Mouse (Mus musculus) megakaryocyte, embryonic 14.5 days (primary cell): ENCODE results near the gene Pdk1.

Source experiments
- FLI1 ChIP-seq: IDR thresholded peaks from 2 replicates; pipeline ENCODE4 v1.6.1; 2012; ENCODE audit warnings: low read length, inconsistent platforms, mixed read lengths
- GATA1 ChIP-seq: IDR thresholded peaks from 3 replicates; pipeline ENCODE4 v1.6.1; 2012; ENCODE audit warnings: mixed read lengths, low read length, inconsistent platforms, borderline replicate concordance

DNA sequence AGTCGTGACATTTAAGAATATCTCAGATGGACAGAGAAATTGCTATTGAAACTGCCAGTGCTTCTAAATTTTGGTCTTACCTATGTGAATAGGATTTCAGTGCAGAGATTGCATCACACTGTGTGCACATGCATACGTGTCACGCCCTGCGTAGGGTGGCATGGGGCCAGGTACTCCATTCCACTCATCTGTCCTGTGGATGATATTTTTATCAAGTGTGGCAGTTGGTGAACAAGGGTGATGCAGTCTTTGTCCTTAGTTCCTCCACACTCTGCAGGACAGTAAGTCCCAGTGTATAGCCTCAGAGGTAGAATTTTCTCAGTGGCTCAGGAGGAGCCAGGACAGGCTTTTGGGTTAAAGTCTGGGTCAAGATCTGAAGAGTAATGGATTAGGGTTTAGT lies 36.8 kb upstream of the Pdk1 start:
- TF ChIP-seq GATA1: no peak
- TF ChIP-seq FLI1: no peak
